8 mouse cellular contexts compared by ENCODE assay signal in the genomic region with DNA sequence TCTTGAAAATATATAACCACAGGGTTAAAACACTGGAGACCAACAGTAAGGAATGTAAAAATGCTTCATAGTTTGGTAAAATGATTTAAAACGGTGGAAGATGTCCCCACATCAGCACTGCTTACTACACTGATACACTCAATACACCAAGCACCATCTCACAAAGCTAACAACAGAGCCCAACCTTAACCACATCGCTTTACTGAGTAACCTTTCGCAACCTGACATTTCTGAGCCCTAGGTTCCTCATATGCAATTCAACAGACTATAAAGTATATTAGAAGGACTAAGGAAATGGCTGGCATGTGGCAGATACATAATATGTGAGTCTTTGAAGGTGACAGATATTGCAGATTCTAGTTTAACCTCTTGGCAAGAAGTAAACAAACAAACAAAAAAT. TPM values are rescaled to one million over a fixed set of nuclear protein-coding genes. Genes with fewer than 3 reads are reported as not detected.
DNase-seq lines count a peak whose midpoint lies in the region; ATAC-seq and TF ChIP-seq lines count a peak whose summit lies in the region.

No protein-coding gene starts in this region.

- no peaks in the 10 kb centered on the region for H3K36me3 ChIP-seq in stomach, embryonic 14.5 days (ENCODE audit: control insufficient read depth, insufficient read depth, low read length)
- no peaks in the 10 kb centered on the region for H3K36me3 ChIP-seq in stomach, postnatal 0 days (ENCODE audit: control insufficient read depth, insufficient read depth, low read length)
- no peaks in the 10 kb centered on the region for H3K36me3 ChIP-seq in liver, embryonic 16.5 days (ENCODE audit: control insufficient read depth, insufficient read depth)

- H3K4me1 ChIP-seq in stomach, embryonic 14.5 days (ENCODE audit: control insufficient read depth, insufficient read depth, low read length) = peaks cover 6% of the 10 kb centered on the region; the same call in 1 of the 2 replicates
- H3K4me1 ChIP-seq in stomach, postnatal 0 days (replicated peaks; ENCODE audit: control insufficient read depth, insufficient read depth) = no peaks in the 10 kb centered on the region
- peaks cover 25% of the 10 kb centered on the region for H3K4me1 ChIP-seq in liver, embryonic 16.5 days (ENCODE audit: control insufficient read depth, low read depth, low read length)

- intact Hi-C loops in gastrocnemius, adult 2 months (cut with DNase I) = no loop called here

- peak overlapping the region; percentile 55; the same call in 1 of the 2 replicates for H3K4me2 ChIP-seq in stomach, embryonic 14.5 days (replicated peaks; ENCODE audit: low read depth, low read length)
- no peak overlapping the region; the same call in 1 of the 2 replicates for H3K4me2 ChIP-seq in stomach, postnatal 0 days (replicated peaks; ENCODE audit: low read depth)
- H3K4me2 ChIP-seq in liver, embryonic 16.5 days (ENCODE audit: low read depth, low read length) = peak overlapping the region; percentile 48

- no peak for TF ChIP-seq EP300 in stomach, postnatal 0 days (optimal IDR thresholded peaks at IDR 0.05)

- H3K4me3 ChIP-seq in gastrocnemius, adult 2 months = peak overlapping the region; percentile 72
- peak overlapping the region; percentile 1; the same call in 1 of the 2 replicates for H3K4me3 ChIP-seq in stomach, embryonic 14.5 days (ENCODE audit: low read depth, low read length)
- no peak overlapping the region for H3K4me3 ChIP-seq in stomach, postnatal 0 days (ENCODE audit: low read depth, low read length)
- H3K4me3 ChIP-seq in liver, embryonic 16.5 days (ENCODE audit: low read depth, low read length) = peak overlapping the region; percentile 26

- H3K27ac ChIP-seq in gastrocnemius, adult 2 months = peak overlapping the region; percentile 99; the same call in 1 of the 2 replicates
- no peak overlapping the region for H3K27ac ChIP-seq in stomach, embryonic 14.5 days (ENCODE audit: low read length)
- H3K27ac ChIP-seq in stomach, postnatal 0 days (replicated peaks) = no peak overlapping the region
- H3K27ac ChIP-seq in liver, embryonic 16.5 days (ENCODE audit: low read length) = 0 out of 2 replicates have a peak overlapping the region, but pooled peaks have one; percentile 16

- TF ChIP-seq CTCF in gastrocnemius, adult 2 months (IDR thresholded peaks at IDR 0.05) = no peak
- TF ChIP-seq CTCF in stomach, postnatal 0 days (IDR thresholded peaks at IDR 0.05; ENCODE audit: low read depth) = no peak

- DNase-seq in gastrocnemius, adult 2 months = no peak
- no peak for DNase-seq in gastrocnemius, adult 18-20 months (ENCODE audit: low spot score)
- no peak for DNase-seq in stomach, postnatal 0 days (ENCODE audit: low spot score)
- no peak for DNase-seq in cerebellum, postnatal 36 days
- DNase-seq in kidney, postnatal 4 days = no peak
- DNase-seq in retina, postnatal 1 day = no peak

- no peaks in the 10 kb centered on the region for H3K27me3 ChIP-seq in stomach, embryonic 14.5 days (ENCODE audit: control insufficient read depth, insufficient read depth, low read length)
- no peaks in the 10 kb centered on the region for H3K27me3 ChIP-seq in stomach, postnatal 0 days (ENCODE audit: control insufficient read depth, insufficient read depth, low read length)
- H3K27me3 ChIP-seq in liver, embryonic 16.5 days (ENCODE audit: control insufficient read depth, insufficient read depth, low read depth, low read length) = no peaks in the 10 kb centered on the region

- 90% methylated on average over 3 of the region's 3 CpGs for WGBS in stomach, embryonic 14.5 days
- WGBS in stomach, postnatal 0 days = 72% methylated on average over 3 of the region's 3 CpGs
- 57% methylated on average over 3 of the region's 3 CpGs for WGBS in liver, embryonic 16.5 days (ENCODE audit: insufficient replicate concordance)

- no peak for ATAC-seq in stomach, embryonic 14.5 days (ENCODE audit: insufficient number of reproducible peaks, insufficient read depth, low FRiP score, low read depth)
- no peak for ATAC-seq in stomach, postnatal 0 days (ENCODE audit: low FRiP score, low TSS enrichment)
- ATAC-seq in liver, embryonic 16.5 days (ENCODE audit: low read depth) = no peak

- no peak overlapping the region for H3K9ac ChIP-seq in stomach, embryonic 14.5 days (replicated peaks; ENCODE audit: low read depth, low read length)
- H3K9ac ChIP-seq in stomach, postnatal 0 days (ENCODE audit: low read length) = no peak overlapping the region
- peak overlapping the region; percentile 19; the same call in 1 of the 2 replicates for H3K9ac ChIP-seq in liver, embryonic 16.5 days (ENCODE audit: low read depth, low read length)

- H3K9me3 ChIP-seq in stomach, embryonic 14.5 days (ENCODE audit: control insufficient read depth, low read depth, low read length) = no peaks in the 10 kb centered on the region
- no peaks in the 10 kb centered on the region for H3K9me3 ChIP-seq in stomach, postnatal 0 days (ENCODE audit: control insufficient read depth, low read length)
- H3K9me3 ChIP-seq in liver, embryonic 16.5 days (replicated peaks; ENCODE audit: control insufficient read depth, low read length) = no peaks in the 10 kb centered on the region

RNA-seq across cellular contexts. Expression of a gene that starts 2.0 kb away (rescaled TPM):
- 10 to 100 TPM; 32.4 to 35.2 TPM for total RNA-seq in gastrocnemius, adult 2 months (2021)
- total RNA-seq in gastrocnemius, adult 18-20 months (2021) = 10 to 100 TPM; 33.2 to 37.4 TPM
- 24.8 and 24.9 TPM in 2 replicates for polyA plus RNA-seq in stomach, embryonic 14.5 days (2014; fragmentation: Nextera tagmentation; extraction: Ambion mirVana)
- polyA plus RNA-seq in stomach, postnatal 0 days (2015; fragmentation: Nextera tagmentation; extraction: Ambion mirVana) = 11.1 and 12.0 TPM in 2 replicates
- 7.7 and 7.9 TPM in 2 replicates for polyA plus RNA-seq in liver, embryonic 16.5 days (2015; fragmentation: Nextera tagmentation; extraction: Ambion mirVana)

RNA-seq across cellular contexts. Expression of a gene that starts 39.0 kb away (rescaled TPM):
- 10 to 100 TPM; 18.2 to 18.3 TPM for total RNA-seq in gastrocnemius, adult 2 months (2021)
- 10 to 100 TPM; 16.6 to 16.9 TPM for total RNA-seq in gastrocnemius, adult 18-20 months (2021)
- 54.2 and 55.5 TPM in 2 replicates for polyA plus RNA-seq in stomach, embryonic 14.5 days (2014; fragmentation: Nextera tagmentation; extraction: Ambion mirVana)
- polyA plus RNA-seq in stomach, postnatal 0 days (2015; fragmentation: Nextera tagmentation; extraction: Ambion mirVana) = 12.9 and 13.8 TPM in 2 replicates
- polyA plus RNA-seq in liver, embryonic 16.5 days (2015; fragmentation: Nextera tagmentation; extraction: Ambion mirVana) = 23.1 and 23.7 TPM in 2 replicates

RNA-seq across cellular contexts. Expression of a gene that starts 54.6 kb away (rescaled TPM):
- total RNA-seq in gastrocnemius, adult 2 months (2021) = 100 to 1,000 TPM; 303 to 336 TPM
- total RNA-seq in gastrocnemius, adult 18-20 months (2021) = 100 to 1,000 TPM; 317 to 349 TPM
- polyA plus RNA-seq in stomach, embryonic 14.5 days (2014; fragmentation: Nextera tagmentation; extraction: Ambion mirVana) = 339 and 352 TPM in 2 replicates
- polyA plus RNA-seq in stomach, postnatal 0 days (2015; fragmentation: Nextera tagmentation; extraction: Ambion mirVana) = 283 and 301 TPM in 2 replicates
- polyA plus RNA-seq in liver, embryonic 16.5 days (2015; fragmentation: Nextera tagmentation; extraction: Ambion mirVana) = 156 and 178 TPM in 2 replicates

RNA-seq across cellular contexts. Expression of a gene that starts 56.7 kb away (rescaled TPM):
- 10 to 100 TPM; 23.0 to 30.8 TPM for total RNA-seq in gastrocnemius, adult 2 months (2021)
- 10 to 100 TPM; 25.7 to 26.7 TPM for total RNA-seq in gastrocnemius, adult 18-20 months (2021)
- 46.8 and 47.5 TPM in 2 replicates for polyA plus RNA-seq in stomach, embryonic 14.5 days (2014; fragmentation: Nextera tagmentation; extraction: Ambion mirVana)
- 22.4 and 24.4 TPM in 2 replicates for polyA plus RNA-seq in stomach, postnatal 0 days (2015; fragmentation: Nextera tagmentation; extraction: Ambion mirVana)
- 33.0 and 33.9 TPM in 2 replicates for polyA plus RNA-seq in liver, embryonic 16.5 days (2015; fragmentation: Nextera tagmentation; extraction: Ambion mirVana)

Comparison
In these comparisons a context has a peak if more than half of its experiments do, and no peak if none do; other contexts are left out.
1. H3K27ac ChIP-seq: peak in gastrocnemius, adult 2 months (single experiment) and liver, embryonic 16.5 days (single experiment); none in stomach, embryonic 14.5 days (single experiment) and stomach, postnatal 0 days (single experiment).